Comparison of ENCODE assay signal across 8 mouse cellular contexts in the genomic region with DNA sequence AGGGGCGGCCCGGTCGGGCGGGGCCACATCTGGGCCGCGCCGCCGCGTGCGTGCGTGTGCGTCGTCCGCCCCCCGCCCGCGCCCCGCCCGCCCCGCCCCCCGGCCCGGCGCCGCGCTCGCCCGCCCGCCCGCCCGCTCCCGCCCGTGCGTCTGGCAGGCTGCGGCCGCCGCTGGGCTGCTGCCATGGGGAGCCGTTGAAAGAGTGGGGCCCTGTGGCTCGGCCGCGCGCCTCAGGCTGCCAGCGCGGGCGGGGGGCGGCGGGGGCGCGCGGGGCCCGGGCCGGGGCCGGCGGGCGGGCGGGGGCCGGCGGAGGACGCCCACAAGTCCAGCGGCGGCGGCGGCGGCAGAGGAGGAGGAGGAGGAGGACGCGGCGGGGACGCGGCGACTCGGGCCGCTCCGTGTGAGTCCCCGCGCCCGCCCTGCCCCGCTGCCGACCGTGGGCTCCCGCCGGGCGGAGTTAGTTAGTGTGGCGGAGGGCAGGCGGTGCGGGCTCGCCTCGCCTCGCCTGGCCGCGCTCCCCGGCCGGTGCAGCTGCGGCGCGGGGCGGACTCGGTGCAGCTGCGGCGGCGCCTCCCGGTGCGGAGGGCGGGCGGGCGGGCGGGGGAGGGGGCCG. TPM values are rescaled to one million over a fixed set of nuclear protein-coding genes. Genes with fewer than 3 reads are reported as not detected.
A peak's percentile ranks its signal among the peaks of the same experiment; 100 is the strongest.
DNase-seq lines count a peak whose midpoint lies in the region; ATAC-seq and TF ChIP-seq lines count a peak whose summit lies in the region.

Gene Zbtb18, plus strand, starts transcription at position 156 of the 613 bp plus-strand sequence.

- H3K27me3 ChIP-seq in kidney, embryonic 16.5 days (ENCODE audit: insufficient read depth, low read length) = no peaks in the 10 kb centered on the region
- no peaks in the 10 kb centered on the region for H3K27me3 ChIP-seq in Patski
- no peaks in the 10 kb centered on the region for H3K27me3 ChIP-seq in forebrain, embryonic 11.5 days (ENCODE audit: control insufficient read depth, insufficient read depth, low read length)
- H3K27me3 ChIP-seq in hindbrain, embryonic 10.5 days (ENCODE audit: insufficient read depth, poor library complexity, severe bottlenecking) = no peaks in the 10 kb centered on the region
- no peaks in the 10 kb centered on the region for H3K27me3 ChIP-seq in liver, embryonic 12.5 days (replicated peaks)

- H3K9ac ChIP-seq in kidney, embryonic 16.5 days (replicated peaks; ENCODE audit: low read length) = peak within 1 kb of the TSS; percentile 91
- H3K9ac ChIP-seq in forebrain, embryonic 11.5 days (ENCODE audit: low read length) = peak within 1 kb of the TSS; percentile 97
- H3K9ac ChIP-seq in liver, embryonic 12.5 days = peak within 1 kb of the TSS; percentile 90

- peak within 1 kb of the TSS; percentile 64 for H3K4me3 ChIP-seq in kidney, embryonic 16.5 days (ENCODE audit: low read length)
- H3K4me3 ChIP-seq in forebrain, embryonic 11.5 days (ENCODE audit: low read depth, low read length) = peak within 1 kb of the TSS; percentile 98
- peak within 1 kb of the TSS; percentile 97 for H3K4me3 ChIP-seq in hindbrain, embryonic 10.5 days
- peak within 1 kb of the TSS; percentile 85 for H3K4me3 ChIP-seq in liver, embryonic 12.5 days

- no peaks in the 10 kb centered on the region for H3K9me3 ChIP-seq in kidney, embryonic 16.5 days (ENCODE audit: low read length)
- H3K9me3 ChIP-seq in forebrain, embryonic 11.5 days (ENCODE audit: control insufficient read depth, low read length) = no peaks in the 10 kb centered on the region
- no peaks in the 10 kb centered on the region for H3K9me3 ChIP-seq in hindbrain, embryonic 10.5 days
- no peaks in the 10 kb centered on the region for H3K9me3 ChIP-seq in liver, embryonic 12.5 days (replicated peaks)

- peaks cover 36% of the 10 kb centered on the region for H3K4me1 ChIP-seq in kidney, embryonic 16.5 days (ENCODE audit: insufficient read depth, low read length)
- peaks cover 10% of the 10 kb centered on the region for H3K4me1 ChIP-seq in forebrain, embryonic 11.5 days (replicated peaks; ENCODE audit: control insufficient read depth, insufficient read depth, low read length)
- H3K4me1 ChIP-seq in hindbrain, embryonic 10.5 days (replicated peaks) = peaks cover 55% of the 10 kb centered on the region
- H3K4me1 ChIP-seq in liver, embryonic 12.5 days = peaks cover 35% of the 10 kb centered on the region

- peak within 1 kb of the TSS; percentile 82 for H3K4me2 ChIP-seq in kidney, embryonic 16.5 days (replicated peaks; ENCODE audit: low read depth, low read length)
- H3K4me2 ChIP-seq in forebrain, embryonic 11.5 days (ENCODE audit: low read depth, low read length, severe bottlenecking) = peak within 1 kb of the TSS; percentile 87
- peak within 1 kb of the TSS; percentile 96 for H3K4me2 ChIP-seq in liver, embryonic 12.5 days

- ATAC-seq in kidney, embryonic 16.5 days (ENCODE audit: low FRiP score, low TSS enrichment) = peak; percentile 24; the same call in 1 of the 2 replicates
- ATAC-seq in Patski = peak; percentile 9
- peak; percentile 1; the same call in 1 of the 2 replicates for ATAC-seq in forebrain, embryonic 11.5 days (replicated peaks; ENCODE audit: low FRiP score)
- no peak; the same call in 1 of the 2 replicates for ATAC-seq in liver, embryonic 12.5 days

- WGBS in kidney, embryonic 16.5 days = 0% methylated on average over 36 of the region's 106 CpGs
- WGBS in forebrain, embryonic 11.5 days = under 1% methylated on average over 30 of the region's 106 CpGs
- WGBS in hindbrain, embryonic 10.5 days = 3% methylated on average over 61 of the region's 106 CpGs
- 0% methylated on average over 24 of the region's 106 CpGs for WGBS in liver, embryonic 12.5 days (ENCODE audit: insufficient replicate concordance)

- peaks cover under 1% of the 10 kb centered on the region for H3K36me3 ChIP-seq in kidney, embryonic 16.5 days (ENCODE audit: insufficient read depth, low read length)
- H3K36me3 ChIP-seq in forebrain, embryonic 11.5 days (ENCODE audit: control insufficient read depth, insufficient read depth, low read length) = no peaks in the 10 kb centered on the region
- H3K36me3 ChIP-seq in hindbrain, embryonic 10.5 days = peaks cover 4% of the 10 kb centered on the region
- peaks cover 5% of the 10 kb centered on the region for H3K36me3 ChIP-seq in liver, embryonic 12.5 days

- no peak for DNase-seq in kidney, postnatal 4 days
- DNase-seq in Patski (ENCODE audit: low read depth, low spot score) = no peak
- DNase-seq in forebrain, embryonic 11.5 days (ENCODE audit: low spot score) = peak; percentile 85
- DNase-seq in hindbrain, embryonic 10.5 days (ENCODE audit: low spot score) = no peak
- DNase-seq in spleen, adult 12 weeks (ENCODE audit: low spot score) = peak; percentile 33
- no peak for DNase-seq in testis, postnatal 14 days (ENCODE audit: low spot score)

- CTCF ChIA-PET in Patski (lab: Charles Lee) = interaction anchor here (0.9 kb wide), 1 partner anchor 10 kb away, joined by 3 read pairs; no protein-coding TSS in a partner anchor

- POLR2A ChIA-PET in Patski (lab: Charles Lee) = interaction anchor here (0.6 to 1.4 kb wide), 2 partner anchors 17 to 181 kb away, joined by 3 to 5 read pairs; no protein-coding TSS in a partner anchor

- in situ Hi-C loops in Patski (cut with MboI; ENCODE audit: low pct_unique_long_range_greater_than_20kb) = loop anchor here (5.0 to 10.0 kb wide), 2 partner anchors 242 to 245 kb away; no protein-coding TSS in a partner anchor

- peak within 1 kb of the TSS; percentile 98 for H3K27ac ChIP-seq in kidney, embryonic 16.5 days (ENCODE audit: low read length)
- H3K27ac ChIP-seq in forebrain, embryonic 11.5 days (ENCODE audit: low read depth, low read length) = peak within 1 kb of the TSS; percentile 99
- peak within 1 kb of the TSS; percentile 99 for H3K27ac ChIP-seq in hindbrain, embryonic 10.5 days
- peak within 1 kb of the TSS; percentile 98 for H3K27ac ChIP-seq in liver, embryonic 12.5 days

- no peak for TF ChIP-seq CTCF in Patski (IDR thresholded peaks at IDR 0.05)

RNA-seq across cellular contexts. Expression of gene Zbtb18, which starts in this region (rescaled TPM):
- 1.4 and 1.6 TPM in 2 replicates for polyA plus RNA-seq in kidney, embryonic 16.5 days (2015; fragmentation: Nextera tagmentation; extraction: Ambion mirVana)
- polyA plus RNA-seq in Patski (2021) = 57.0 TPM
- 5.1 and 6.6 TPM in 2 replicates for polyA plus RNA-seq in forebrain, embryonic 11.5 days (2014; fragmentation: Nextera tagmentation; extraction: Ambion mirVana)
- 7.8 and 8.4 TPM in 2 replicates for polyA plus RNA-seq in hindbrain, embryonic 10.5 days (2016; fragmentation: Nextera tagmentation; extraction: Ambion mirVana)
- polyA plus RNA-seq in liver, embryonic 12.5 days (2016; fragmentation: Nextera tagmentation; extraction: Ambion mirVana) = 0.49 TPM in 2 replicates

Comparison
In these comparisons a context has a peak if more than half of its experiments do, and no peak if none do; other contexts are left out.
1. DNase-seq: peak in forebrain, embryonic 11.5 days (single experiment) and spleen, adult 12 weeks (single experiment); none in kidney, postnatal 4 days (0 of 2), Patski (single experiment), hindbrain, embryonic 10.5 days (single experiment) and testis, postnatal 14 days (single experiment).
2. Peak in every context shown above with its lines, with median percentiles within 50 percentile points of each other: H3K27ac ChIP-seq, H3K4me2 ChIP-seq, H3K4me3 ChIP-seq and H3K9ac ChIP-seq.